Mouse (Mus musculus) cortical plate, adult 2 months (tissue): ENCODE measurements around the gene Ism2.

Source experiments
- CTCF ChIP-seq: fragments of 200-500 bp; IDR thresholded peaks from 2 replicates; pipeline ENCODE4 v1.5.1; 2011; ENCODE audit warnings: mild to moderate bottlenecking, control low read depth, low read length; ENCODE audit not compliant: insufficient read depth; ENCODE audit errors: extremely low read depth
- POLR2A ChIP-seq: fragments of 200-500 bp; IDR thresholded peaks from 2 replicates; pipeline ENCODE4 v1.6.1; 2011; ENCODE audit warnings: mild to moderate bottlenecking, low read length, control low read depth; ENCODE audit not compliant: insufficient read depth; ENCODE audit errors: extremely low read depth

- TF ChIP-seq CTCF (no peak), POLR2A (no peak)
Observed at GRCm38 (mm10) chr12:87293934-87294333, 5.6 kb downstream of the Ism2 start.
